Mouse (Mus musculus): Measurements from ENCODE around the gene Foxk1. TPM values are rescaled to one million over a fixed set of nuclear protein-coding genes. Genes with fewer than 3 reads are reported as not detected.

The Foxk1 gene
- total and polyA plus RNA-seq, 3 experiments, result 8.2 to 20.2 TPM; not detected in 1

GRCm38 (mm10) chr5:142400181-142400883 lies 965 bp upstream of the Foxk1 start:
- Histone ChIP-seq H3K27ac (ENCODE audit: control insufficient read depth, low read depth, low read length) (no peak overlapping the region), H3K9me3 (replicated peaks; ENCODE audit: insufficient read depth, low read length) (no peaks in the 10 kb centered on the region), H3K27me3 (ENCODE audit: control insufficient read depth in 1 of 2, insufficient read depth in 2 of 2, low read length in 2 of 2) (no peaks in the 10 kb centered on the region), H3K4me1 (ENCODE audit: control insufficient read depth in 1 of 2, insufficient read depth in 2 of 2, low read length in 2 of 2) (peaks cover 0 to 20% of the 10 kb centered on the region in 2 experiments; a peak in 3 of 4 replicates), H3K36me3 (ENCODE audit: control insufficient read depth in 1 of 2, insufficient read depth in 2 of 2, low read length in 2 of 2) (peaks cover 0 to 7% of the 10 kb centered on the region in 2 experiments; a peak in 1 of 4 replicates), H3K4me3 (ENCODE audit: control insufficient read depth in 1 of 2, insufficient read depth in 1 of 2, low read depth in 2 of 2, low read length in 2 of 2) (peak overlapping the region; percentile 60 to 88), H3K79me2 (ENCODE audit: control insufficient read depth, insufficient read depth, low read length, poor library complexity) (peaks cover 31% of the 10 kb centered on the region), H3K9ac (ENCODE audit: control insufficient read depth, low read depth, low read length, poor library complexity, severe bottlenecking) (peak overlapping the region; percentile 68)
- no peak for TF ChIP-seq UBTF (IDR thresholded peaks at IDR 0.05; ENCODE audit: borderline replicate concordance, insufficient read depth, low read depth, low read length)
- no peak for TF ChIP-seq CTCF (IDR thresholded peaks at IDR 0.05 in 2 of 3, conservative IDR thresholded peaks at IDR 0.05 in 1 of 3; ENCODE audit: control insufficient read depth in 1 of 3, insufficient read depth in 1 of 3, low read depth in 2 of 3, low read length in 3 of 3, poor library complexity in 1 of 3, severe bottlenecking in 1 of 3)
- TF ChIP-seq KAT2A (conservative IDR thresholded peaks at IDR 0.05; ENCODE audit: low read depth, low read length), result no peak
- TF ChIP-seq NRF1 (IDR thresholded peaks at IDR 0.05; ENCODE audit: insufficient read depth, low read depth, low read length, poor library complexity, severe bottlenecking), result no peak
- no peak for TF ChIP-seq ZMIZ1 (IDR thresholded peaks at IDR 0.05; ENCODE audit: low read depth, low read length)
- DNase-seq (ENCODE audit: low read depth, low spot score), result peak; percentile 16

- H3K79me2 ChIP-seq (ENCODE audit: control insufficient read depth, insufficient read depth, low read length, poor library complexity), result peaks cover 33% of the 10 kb centered on the region
- DNase-seq (ENCODE audit: low read depth, low spot score), result peak; percentile 62
- peaks cover 0 to 7% of the 10 kb centered on the region in 2 experiments; a peak in 2 of 4 replicates for H3K36me3 ChIP-seq (ENCODE audit: control insufficient read depth in 1 of 2, insufficient read depth in 2 of 2, low read length in 2 of 2)
- peak overlapping the region; percentile 78 to 88 for H3K4me3 ChIP-seq (ENCODE audit: control insufficient read depth in 1 of 2, insufficient read depth in 1 of 2, low read depth in 2 of 2, low read length in 2 of 2)
- H3K9ac ChIP-seq (ENCODE audit: control insufficient read depth, low read depth, low read length, poor library complexity, severe bottlenecking), result peak overlapping the region; percentile 97
- TF ChIP-seq POLR2A (IDR thresholded peaks at IDR 0.05; ENCODE audit: control insufficient read depth in 1 of 2, insufficient read depth in 1 of 2, low read depth in 1 of 2, low read length in 2 of 2, poor library complexity in 1 of 2), result no peak; a peak in 1 of 4 replicates
- 0 out of 2 replicates have a peak, but pooled peaks have one; percentile 15 for TF ChIP-seq MYC (IDR thresholded peaks at IDR 0.05; ENCODE audit: low read depth, low read length)
- 0 out of 2 replicates have a peak, but pooled peaks have one; percentile 73 for TF ChIP-seq CHD1 (IDR thresholded peaks at IDR 0.05; ENCODE audit: low read depth, low read length)
- TF ChIP-seq SIN3A (IDR thresholded peaks at IDR 0.05; ENCODE audit: low read length), result 0 out of 2 replicates have a peak, but pooled peaks have one; percentile 6
- H3K4me1 ChIP-seq (ENCODE audit: control insufficient read depth in 1 of 2, insufficient read depth in 2 of 2, low read length in 2 of 2), result peaks cover 0 to 20% of the 10 kb centered on the region in 2 experiments; a peak in 3 of 4 replicates
- peak overlapping the region; percentile 28 for H3K27ac ChIP-seq (ENCODE audit: control insufficient read depth, low read depth, low read length)
- no peaks in the 10 kb centered on the region for H3K27me3 ChIP-seq (ENCODE audit: control insufficient read depth in 1 of 2, insufficient read depth in 2 of 2, low read length in 2 of 2)
- no peaks in the 10 kb centered on the region for H3K9me3 ChIP-seq (replicated peaks; ENCODE audit: insufficient read depth, low read length)
Measured at GRCm38 (mm10) chr5:142401641-142402625, 636 bp downstream of the Foxk1 start.

GRCm38 (mm10) chr5:142403694-142404093 lies 2.4 kb downstream of the Foxk1 start:
- Histone ChIP-seq H3K9me3 (replicated peaks; ENCODE audit: insufficient read depth, low read length) (no peaks in the 10 kb centered on the region), H3K27me3 (ENCODE audit: control insufficient read depth in 1 of 2, insufficient read depth in 2 of 2, low read length in 2 of 2) (no peaks in the 10 kb centered on the region), H3K79me2 (ENCODE audit: control insufficient read depth, insufficient read depth, low read length, poor library complexity) (peaks cover 39% of the 10 kb centered on the region), H3K9ac (ENCODE audit: control insufficient read depth, low read depth, low read length, poor library complexity, severe bottlenecking) (no peak overlapping the region), H3K36me3 (ENCODE audit: control insufficient read depth in 1 of 2, insufficient read depth in 2 of 2, low read length in 2 of 2) (peaks cover 0 to 7% of the 10 kb centered on the region in 2 experiments; a peak in 2 of 4 replicates), H3K27ac (ENCODE audit: control insufficient read depth, low read depth, low read length) (no peak overlapping the region), H3K4me1 (ENCODE audit: control insufficient read depth in 1 of 2, insufficient read depth in 2 of 2, low read length in 2 of 2) (peaks cover 0 to 20% of the 10 kb centered on the region in 2 experiments; a peak in 3 of 4 replicates), H3K4me3 (ENCODE audit: control insufficient read depth in 1 of 2, insufficient read depth in 1 of 2, low read depth in 2 of 2, low read length in 2 of 2) (no peak overlapping the region)
- DNase-seq (ENCODE audit: low read depth, low spot score), result no peak
- TF ChIP-seq RAD21 (IDR thresholded peaks at IDR 0.05; ENCODE audit: low read depth, low read length) (no peak), SIN3A (IDR thresholded peaks at IDR 0.05; ENCODE audit: low read length) (no peak), MEF2A (IDR thresholded peaks at IDR 0.05; ENCODE audit: extremely low read depth, insufficient replicate concordance, low read depth, low read length, poor library complexity, severe bottlenecking) (no peak), ELF1 (IDR thresholded peaks at IDR 0.05; ENCODE audit: low read depth, low read length) (no peak), NRF1 (IDR thresholded peaks at IDR 0.05; ENCODE audit: insufficient read depth, low read depth, low read length, poor library complexity, severe bottlenecking) (no peak), ETS1 (IDR thresholded peaks at IDR 0.05; ENCODE audit: low read depth, low read length) (no peak), EP300 (IDR thresholded peaks at IDR 0.05; ENCODE audit: low read depth in 1 of 2, low read length in 2 of 2) (no peak), CHD1 (IDR thresholded peaks at IDR 0.05; ENCODE audit: low read depth, low read length) (no peak), RCOR1 (IDR thresholded peaks at IDR 0.05; ENCODE audit: low read depth, low read length) (no peak), ZKSCAN1 (IDR thresholded peaks at IDR 0.05; ENCODE audit: low read depth, low read length) (no peak), ZMIZ1 (IDR thresholded peaks at IDR 0.05; ENCODE audit: low read depth, low read length) (no peak)

Data from MEL (cell line).